Mouse (Mus musculus) lung, embryonic 16.5 days (tissue): ENCODE measurements around the gene Gm45021. TPM values are rescaled to one million over a fixed set of nuclear protein-coding genes. Genes with fewer than 3 reads are reported as not detected.
A peak's percentile ranks its signal among the peaks of the same experiment; 100 is the strongest.

Experiments used
- ATAC-seq: fragments of 200-750 bp; cut with Nextera tagmentation; 2 replicates; pipeline ENCODE4 v1.8.0; 2017; ENCODE audit warnings: low read depth, mild to moderate bottlenecking, moderate library complexity
- H3K27ac ChIP-seq: fragments of 300-500 bp; sonication (generic); 2 replicates; pipeline ENCODE4 v1.5.1; 2014; ENCODE audit warnings: mild to moderate bottlenecking, control low read depth, low read length
- H3K27me3 ChIP-seq: fragments of 300-500 bp; sonication (generic); 2 replicates; pipeline ENCODE4 v1.6.1; 2014; ENCODE audit warnings: low read depth, low read length, mixed read lengths; ENCODE audit not compliant: control insufficient read depth, insufficient read depth
- H3K36me3 ChIP-seq: fragments of 300-500 bp; sonication (generic); 2 replicates; pipeline ENCODE4 v1.6.1; 2014; ENCODE audit warnings: low read length; ENCODE audit not compliant: control insufficient read depth, insufficient read depth
- H3K4me1 ChIP-seq: fragments of 300-500 bp; sonication (generic); replicated peaks from 2 replicates; pipeline ENCODE4 v1.6.1; 2014; ENCODE audit warnings: low read length, mixed read lengths; ENCODE audit not compliant: control insufficient read depth, insufficient read depth
- H3K4me2 ChIP-seq: fragments of 300-500 bp; sonication (generic); 2 replicates; pipeline ENCODE4 v1.6.1; 2014; ENCODE audit warnings: low read depth, low read length, control low read depth
- H3K4me3 ChIP-seq: fragments of 300-500 bp; sonication (generic); 2 replicates; pipeline ENCODE4 v1.5.1; 2014; ENCODE audit warnings: mild to moderate bottlenecking, low read length, control low read depth
- H3K9ac ChIP-seq: fragments of 300-500 bp; sonication (generic); 2 replicates; pipeline ENCODE4 v1.6.1; 2014; ENCODE audit warnings: low read length, control low read depth
- H3K9me3 ChIP-seq: fragments of 300-500 bp; sonication (generic); 2 replicates; pipeline ENCODE4 v1.6.1; 2016; ENCODE audit warnings: low read length; ENCODE audit not compliant: control insufficient read depth
- WGBS: fragments of 180-500 bp; shearing (Covaris S2); extraction: QIAGEN DNeasy Blood & Tissue Kit; methylation state at CpG from one replicate; pipeline ENCODE4 v1.1.7; 2014; 5-methylcytosine and 5-hydroxymethylcytosine counted together
- polyA plus RNA-seq: library from polyadenylated mRNA; unstranded; fragments of >200 nt; fragmentation: Nextera tagmentation; extraction: Ambion mirVana; gene quantifications from 2 replicates; pipeline ENCODE4 v1.2.1, GENCODE M21; 2015

Gm45021 gene
- polyA plus RNA-seq, 1 experiment from 2014 or later = not detected

DNA sequence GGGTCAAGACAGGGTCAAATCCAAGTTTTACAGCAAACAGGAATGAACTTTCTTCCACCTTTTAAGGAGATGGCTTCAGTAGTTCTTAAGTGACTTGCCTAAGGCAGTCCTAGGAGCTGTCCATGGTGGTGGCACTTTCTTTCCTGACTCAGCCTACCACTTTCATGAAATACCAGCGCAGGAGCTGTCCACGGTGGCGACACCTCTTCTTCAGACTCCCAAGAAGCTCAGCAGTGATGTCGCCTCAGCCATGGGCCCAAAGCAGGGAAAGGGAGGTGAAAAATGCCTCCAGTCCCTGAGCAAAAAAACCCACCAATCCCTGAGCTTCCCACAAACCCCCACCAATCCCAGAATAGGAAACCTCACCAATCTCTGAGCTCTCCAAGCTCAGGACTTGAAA lies 36.5 kb upstream of the Gm45021 start:
- 48% methylated on average over 4 of the region's 4 CpGs for WGBS
- H3K9ac ChIP-seq = no peak overlapping the region

DNA sequence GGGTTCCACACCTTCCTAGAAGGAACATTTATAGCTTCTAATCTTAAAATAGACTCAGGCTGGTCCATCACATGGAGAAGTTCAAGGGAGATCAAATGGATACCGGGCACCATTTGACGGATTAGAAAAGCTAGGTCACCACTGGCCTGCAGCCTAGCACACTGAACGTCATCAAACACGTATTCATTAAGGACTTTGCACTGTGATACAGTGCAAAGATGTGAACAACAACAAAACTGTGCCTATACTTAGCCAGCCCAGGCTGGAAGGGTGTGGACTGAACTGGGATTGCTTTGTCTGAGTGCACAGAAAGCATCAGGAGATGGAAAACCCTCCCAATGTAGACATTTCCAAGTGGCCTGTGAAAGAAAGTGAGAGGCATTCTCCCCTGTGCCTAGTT lies 35.6 kb upstream of the Gm45021 start:
- no peak for ATAC-seq
- H3K9me3 ChIP-seq = no peaks in the 10 kb centered on the region
- WGBS = 76% methylated on average over 4 of the region's 4 CpGs
- H3K27me3 ChIP-seq = no peaks in the 10 kb centered on the region
- peaks cover 5% of the 10 kb centered on the region; the same call in 1 of the 2 replicates for H3K4me1 ChIP-seq
- H3K36me3 ChIP-seq = no peaks in the 10 kb centered on the region
- peak overlapping the region; percentile 70 for H3K4me2 ChIP-seq
- H3K9ac ChIP-seq = peak overlapping the region; percentile 66
- peak overlapping the region; percentile 58; the same call in 1 of the 2 replicates for H3K4me3 ChIP-seq
- peak overlapping the region; percentile 99 for H3K27ac ChIP-seq

More for the DNA sequence above, 36.5 kb upstream of the Gm45021 start:
- H3K4me1 ChIP-seq = peaks cover 5% of the 10 kb centered on the region; the same call in 1 of the 2 replicates
- no peak for ATAC-seq
- no peak overlapping the region for H3K27ac ChIP-seq
- H3K9me3 ChIP-seq = no peaks in the 10 kb centered on the region
- no peak overlapping the region for H3K4me2 ChIP-seq
- H3K27me3 ChIP-seq = no peaks in the 10 kb centered on the region
- H3K4me3 ChIP-seq = no peak overlapping the region
- no peaks in the 10 kb centered on the region for H3K36me3 ChIP-seq

DNA sequence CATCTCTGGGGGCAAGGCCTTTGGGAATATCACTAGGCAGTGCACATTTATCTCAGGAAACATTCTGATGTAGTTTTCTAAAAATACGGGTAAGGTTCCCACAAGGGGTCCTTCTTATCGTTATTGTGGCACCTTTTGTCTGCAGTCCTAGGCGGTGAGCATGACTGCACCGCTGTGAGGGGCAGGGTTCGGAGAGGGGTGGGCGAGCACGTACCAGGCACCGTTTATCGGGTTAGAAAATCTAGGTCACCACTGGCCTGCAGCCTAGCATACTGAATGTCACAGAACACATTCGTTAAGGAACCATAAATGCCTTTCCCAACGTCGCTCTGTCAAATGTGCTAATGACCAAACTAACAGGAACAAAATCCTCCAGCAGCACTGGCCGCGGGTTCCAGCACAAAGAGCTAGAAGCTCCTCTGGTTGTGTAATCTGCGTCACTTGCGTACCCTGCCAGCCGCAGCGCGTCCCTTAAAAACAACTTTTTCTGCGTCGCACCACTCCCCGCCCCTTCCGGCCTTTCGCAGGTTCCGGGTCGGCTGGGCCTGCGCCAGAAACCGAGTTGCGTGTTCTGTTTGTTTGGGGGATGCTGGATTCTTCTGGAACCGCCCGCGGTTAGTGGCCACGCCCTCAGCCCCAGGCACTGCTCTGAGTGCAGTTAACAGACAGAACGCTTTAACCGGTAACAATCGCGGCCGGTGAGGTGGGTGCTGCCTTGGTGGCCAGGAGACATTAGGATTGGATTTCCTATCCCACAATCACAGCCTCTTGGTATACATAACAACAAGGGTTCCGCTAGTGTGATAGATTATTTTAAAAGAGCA lies 34.9 kb upstream of the Gm45021 start, which contains the start of gene Lrrc61:
Gene Lrrc61 (plus strand): TSS at position 517 of the 824 bp plus-strand sequence.
- under 1% methylated on average over 39 of the region's 39 CpGs for WGBS
- Histone ChIP-seq H3K4me3 (peak within 1 kb of the TSS; percentile 58), H3K27ac (peak within 1 kb of the TSS; percentile 99), H3K27me3 (no peaks in the 10 kb centered on the region), H3K9me3 (no peaks in the 10 kb centered on the region), H3K4me1 (peaks cover 5% of the 10 kb centered on the region; the same call in 1 of the 2 replicates), H3K36me3 (no peaks in the 10 kb centered on the region), H3K4me2 (peak within 1 kb of the TSS; percentile 70), H3K9ac (peak within 1 kb of the TSS; percentile 66)
- ATAC-seq = peak; percentile 95

DNA sequence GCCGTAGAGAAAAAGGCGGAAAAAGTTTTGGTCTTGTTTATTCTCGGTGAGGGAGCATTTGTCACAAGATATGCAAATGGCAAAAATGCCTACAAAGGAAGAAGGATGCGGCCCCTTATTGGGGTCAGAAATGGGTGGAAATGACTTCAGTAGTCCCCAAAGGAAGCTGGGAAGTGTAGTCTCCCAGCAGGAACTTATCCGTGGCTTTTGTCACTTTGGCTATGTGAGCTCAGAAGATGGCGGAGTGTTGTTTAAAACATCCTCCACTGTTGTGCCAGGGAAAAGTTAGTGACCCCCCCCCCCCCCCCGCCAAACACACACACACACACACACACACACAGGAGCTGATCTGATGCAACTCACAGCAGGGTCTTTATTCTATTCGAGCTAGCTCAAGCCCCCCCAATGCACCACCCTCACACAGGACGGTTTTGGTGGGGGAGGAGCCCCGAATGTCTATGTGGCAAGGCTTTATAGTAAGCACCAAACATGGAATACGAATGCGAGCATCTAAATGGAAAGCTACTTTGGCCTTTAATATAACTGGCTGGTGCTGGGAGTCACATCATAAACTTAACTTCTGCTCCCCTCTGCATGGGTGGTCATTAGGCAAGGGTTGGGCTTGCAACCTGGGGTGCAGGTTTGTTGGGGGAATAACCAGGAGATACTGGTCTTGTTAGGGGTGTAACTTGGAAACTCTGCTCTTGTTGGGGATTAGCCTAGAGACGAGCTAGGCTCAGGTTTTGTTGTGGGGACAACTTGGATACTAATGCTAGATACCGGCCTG lies 34.1 kb upstream of the Gm45021 start:
- Histone ChIP-seq H3K27ac (peak overlapping the region; percentile 99), H3K4me3 (peak overlapping the region; percentile 58), H3K4me1 (peaks cover 5% of the 10 kb centered on the region; the same call in 1 of the 2 replicates), H3K4me2 (peak overlapping the region; percentile 70), H3K27me3 (no peaks in the 10 kb centered on the region), H3K9ac (peak overlapping the region; percentile 66), H3K9me3 (no peaks in the 10 kb centered on the region), H3K36me3 (no peaks in the 10 kb centered on the region)
- 30% methylated on average over 13 of the region's 14 CpGs for WGBS
- ATAC-seq = peak; percentile 84

DNA sequence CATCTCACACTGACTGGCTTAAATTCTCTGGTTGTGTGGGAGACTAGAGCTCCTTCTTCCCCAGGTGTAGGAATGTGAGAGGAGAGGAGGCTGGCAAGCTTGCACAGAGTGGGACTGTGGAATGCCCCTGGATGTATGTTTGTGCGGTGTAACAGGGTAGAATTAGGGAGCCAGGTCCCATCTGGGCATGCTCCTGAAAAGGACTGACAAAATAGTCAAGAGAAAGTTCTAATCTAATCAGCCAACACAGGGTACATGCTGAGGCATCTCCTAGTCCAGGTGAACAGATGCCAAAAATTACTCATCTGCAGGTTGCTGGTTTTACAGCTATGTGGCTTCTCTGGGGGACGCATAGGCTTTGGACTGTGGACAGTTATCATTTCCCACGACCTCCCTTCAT lies 33.5 kb upstream of the Gm45021 start:
- no peak overlapping the region for H3K4me2 ChIP-seq
- no peak overlapping the region for H3K27ac ChIP-seq
- no peaks in the 10 kb centered on the region for H3K36me3 ChIP-seq
- peaks cover 5% of the 10 kb centered on the region; the same call in 1 of the 2 replicates for H3K4me1 ChIP-seq
- no peak overlapping the region for H3K4me3 ChIP-seq
- WGBS = 85% methylated on average over 3 of the region's 3 CpGs
- H3K9ac ChIP-seq = no peak overlapping the region
- no peak for ATAC-seq
- H3K9me3 ChIP-seq = no peaks in the 10 kb centered on the region
- H3K27me3 ChIP-seq = no peaks in the 10 kb centered on the region

DNA sequence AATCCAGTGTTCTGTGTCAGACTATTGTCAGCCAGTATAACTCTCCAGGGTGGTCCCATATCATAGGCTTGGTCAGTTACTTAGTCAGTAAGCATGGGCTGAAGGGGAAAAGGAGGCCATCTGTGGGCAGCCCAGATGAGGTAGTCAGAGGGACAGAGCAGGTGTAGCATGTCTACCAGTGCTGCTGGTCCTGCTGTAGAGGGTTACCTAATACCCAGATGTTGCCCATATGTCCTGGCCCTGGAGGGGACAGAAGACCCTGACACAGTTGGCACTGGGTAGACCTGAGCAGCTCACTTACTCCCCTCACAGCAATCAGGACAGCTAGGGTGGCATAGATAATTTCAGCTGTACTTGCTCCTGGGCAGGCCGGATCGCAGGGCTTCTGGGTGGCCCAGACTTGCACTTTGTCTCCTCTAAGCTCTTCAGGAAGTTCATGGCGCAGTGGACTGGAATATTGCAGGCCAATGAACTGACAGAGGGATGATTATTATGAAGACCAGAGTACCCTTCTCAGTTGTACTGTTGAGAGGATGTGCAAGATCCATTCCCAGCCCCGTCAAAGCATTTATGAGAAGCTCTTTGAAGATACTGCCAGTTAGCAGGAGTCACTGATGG lies 23.6 kb upstream of the Gm45021 start:
- 74% methylated on average over 4 of the region's 4 CpGs for WGBS
- H3K9ac ChIP-seq = no peak overlapping the region
- H3K9me3 ChIP-seq = no peaks in the 10 kb centered on the region; the same call in 1 of the 2 replicates
- H3K4me1 ChIP-seq = peaks cover 18% of the 10 kb centered on the region
- no peak overlapping the region for H3K27ac ChIP-seq
- H3K4me3 ChIP-seq = no peak overlapping the region
- H3K27me3 ChIP-seq = no peaks in the 10 kb centered on the region
- H3K36me3 ChIP-seq = no peaks in the 10 kb centered on the region
- no peak overlapping the region for H3K4me2 ChIP-seq
- no peak for ATAC-seq

DNA sequence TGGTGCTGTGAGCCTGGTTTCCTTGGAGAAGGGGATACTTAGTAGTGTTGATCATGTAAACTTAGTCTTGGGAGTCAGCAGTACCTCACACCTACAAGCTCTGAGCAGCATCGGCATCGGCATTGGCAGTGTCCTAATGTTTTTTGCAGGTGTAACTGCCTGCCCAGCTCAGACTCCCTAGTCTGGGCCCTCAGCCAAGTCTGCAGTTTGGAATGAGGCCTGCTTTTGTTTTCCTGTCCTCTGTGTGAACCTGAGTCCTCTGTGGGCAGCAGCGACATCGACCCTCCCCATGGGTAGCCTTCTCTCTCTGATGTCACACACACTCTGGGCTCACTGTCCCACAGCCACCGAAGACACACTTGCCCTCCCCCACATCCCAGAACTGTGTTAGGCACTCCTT lies 23.1 kb upstream of the Gm45021 start:
- Histone ChIP-seq H3K4me1 (peaks cover 19% of the 10 kb centered on the region), H3K36me3 (no peaks in the 10 kb centered on the region), H3K4me2 (no peak overlapping the region), H3K4me3 (no peak overlapping the region), H3K9ac (no peak overlapping the region), H3K9me3 (no peaks in the 10 kb centered on the region; the same call in 1 of the 2 replicates), H3K27me3 (no peaks in the 10 kb centered on the region), H3K27ac (no peak overlapping the region)
- peak; percentile 57 for ATAC-seq
- 13% methylated on average over 5 of the region's 5 CpGs for WGBS

DNA sequence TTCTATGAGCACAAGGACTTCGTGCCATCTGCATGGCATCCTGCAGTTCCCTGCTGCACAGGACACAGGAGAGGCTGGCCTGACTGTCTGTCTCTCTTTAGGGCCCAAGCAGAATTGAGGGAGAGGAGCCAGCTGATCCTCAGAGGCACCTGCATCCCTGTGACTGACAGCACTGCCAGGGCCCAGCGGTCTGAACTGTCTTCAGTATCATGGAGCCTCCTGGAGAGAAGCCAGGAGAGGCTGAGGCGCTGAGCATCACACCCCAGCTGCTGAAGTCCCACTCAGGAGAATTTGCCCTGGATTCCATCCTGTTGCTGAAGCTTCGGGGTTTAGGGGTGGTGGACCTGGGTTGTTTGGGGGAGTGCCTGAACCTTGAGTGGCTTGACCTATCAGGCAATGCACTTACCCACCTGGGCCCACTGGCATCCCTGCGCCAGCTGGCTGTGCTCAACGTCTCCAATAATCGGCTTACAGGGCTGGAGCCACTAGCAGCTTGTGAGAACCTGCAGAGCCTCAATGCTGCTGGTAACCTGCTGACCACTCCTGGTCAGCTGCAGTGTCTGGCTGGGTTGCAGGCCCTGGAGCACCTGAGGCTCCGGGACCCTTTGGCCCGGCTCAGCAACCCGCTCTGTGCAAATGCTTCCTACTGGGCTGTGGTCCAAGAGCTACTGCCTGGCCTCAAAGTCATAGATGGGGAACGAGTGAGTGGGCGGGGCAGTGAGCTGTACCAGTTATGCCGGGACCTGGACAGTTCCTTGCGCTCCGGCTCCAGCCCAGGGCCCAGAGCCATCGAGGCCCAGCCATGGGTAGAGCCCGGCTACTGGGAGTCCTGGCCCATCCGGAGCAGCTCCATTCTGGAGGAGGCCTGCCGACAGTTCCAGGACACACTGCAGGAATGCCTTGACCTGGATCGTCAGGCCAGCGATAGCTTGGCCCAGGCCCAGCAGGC lies 21.1 kb upstream of the Gm45021 start:
- Histone ChIP-seq H3K27me3 (no peaks in the 10 kb centered on the region), H3K9me3 (no peaks in the 10 kb centered on the region; the same call in 1 of the 2 replicates), H3K27ac (peak overlapping the region; percentile 20), H3K9ac (0 out of 2 replicates have a peak overlapping the region, but pooled peaks have one; percentile 37), H3K4me1 (peaks cover 30% of the 10 kb centered on the region), H3K36me3 (no peaks in the 10 kb centered on the region), H3K4me3 (no peak overlapping the region), H3K4me2 (peak overlapping the region; percentile 28; the same call in 1 of the 2 replicates)
- WGBS = 54% methylated on average over 21 of the region's 21 CpGs
- ATAC-seq = peak; percentile 32
